Mouse (Mus musculus) spleen, adult 2 months (tissue): ENCODE data around the gene Fkbp15. TPM values are rescaled to one million over a fixed set of nuclear protein-coding genes. Genes with fewer than 3 reads are reported as not detected.

Experiments used
- DNase-seq, 2 experiments: peaks; one replicate each; pipeline versions ENCODE4 v3.0.0 to v3.0.0-alpha.2; 2012 to 2021; ENCODE audit warnings: low spot score in 2 of 2, low read depth in 1 of 2
- H3K27ac ChIP-seq: fragments of 200-500 bp; 2 replicates; pipeline ENCODE4 v1.5.1; 2012; ENCODE audit warnings: low read length, inconsistent platforms; ENCODE audit not compliant: insufficient read depth
- H3K27me3 ChIP-seq: fragments of 200-500 bp; 2 replicates; pipeline ENCODE4 v1.6.1; 2012; ENCODE audit warnings: mild to moderate bottlenecking, moderate library complexity, low read length, inconsistent platforms; ENCODE audit not compliant: control insufficient read depth, insufficient read depth
- H3K36me3 ChIP-seq: fragments of 200-500 bp; 2 replicates; pipeline ENCODE4 v1.6.1; 2012; ENCODE audit warnings: mild to moderate bottlenecking, low read length, inconsistent platforms; ENCODE audit not compliant: control insufficient read depth, insufficient read depth
- H3K4me1 ChIP-seq: fragments of 200-500 bp; 2 replicates; pipeline ENCODE4 v1.6.1; 2011; ENCODE audit warnings: inconsistent platforms; ENCODE audit not compliant: control insufficient read depth, insufficient read depth, insufficient read length
- H3K4me3 ChIP-seq: fragments of 200-500 bp; 2 replicates; pipeline ENCODE4 v1.5.1; 2011; ENCODE audit warnings: mild to moderate bottlenecking, inconsistent platforms; ENCODE audit not compliant: insufficient read depth, insufficient read length; ENCODE audit errors: extremely low read depth
- CTCF ChIP-seq: fragments of 200-500 bp; IDR thresholded peaks from 2 replicates; pipeline ENCODE4 v1.5.1; 2011; ENCODE audit warnings: mild to moderate bottlenecking, inconsistent platforms; ENCODE audit not compliant: insufficient read depth, insufficient read length, insufficient replicate concordance; ENCODE audit errors: extremely low read depth
- POLR2A ChIP-seq: fragments of 200-500 bp; IDR thresholded peaks from 2 replicates; pipeline ENCODE4 v1.6.1; 2011; ENCODE audit warnings: low read depth, low read length, inconsistent platforms
- WGBS: fragments of 180-500 bp; shearing (Covaris S2); methylation state at CpG from one replicate; pipeline ENCODE4 v1.1.7; 2018; 5-methylcytosine and 5-hydroxymethylcytosine counted together
- polyA plus RNA-seq: library from polyadenylated mRNA; depleted of rRNA; stranded (reverse); fragments of >200 nt; gene quantifications from 2 replicates; pipeline ENCODE4 v1.2.3, GENCODE M21; 2012

Fkbp15 gene
- polyA plus RNA-seq, 1 experiment, result 32.2 TPM

- Histone ChIP-seq H3K4me3 (no peak overlapping the region), H3K27ac (no peak overlapping the region), H3K36me3 (peaks cover 30% of the 10 kb centered on the region), H3K4me1 (no peaks in the 10 kb centered on the region), H3K27me3 (no peaks in the 10 kb centered on the region)
- no peak for DNase-seq
- WGBS, result 84% methylated on average over 4 of the region's 4 CpGs
- TF ChIP-seq CTCF, result no peak
- no peak for TF ChIP-seq POLR2A
Measured at GRCm38 (mm10) chr4:62397616-62398365, 37.4 kb upstream of the Fkbp15 start.

DNA sequence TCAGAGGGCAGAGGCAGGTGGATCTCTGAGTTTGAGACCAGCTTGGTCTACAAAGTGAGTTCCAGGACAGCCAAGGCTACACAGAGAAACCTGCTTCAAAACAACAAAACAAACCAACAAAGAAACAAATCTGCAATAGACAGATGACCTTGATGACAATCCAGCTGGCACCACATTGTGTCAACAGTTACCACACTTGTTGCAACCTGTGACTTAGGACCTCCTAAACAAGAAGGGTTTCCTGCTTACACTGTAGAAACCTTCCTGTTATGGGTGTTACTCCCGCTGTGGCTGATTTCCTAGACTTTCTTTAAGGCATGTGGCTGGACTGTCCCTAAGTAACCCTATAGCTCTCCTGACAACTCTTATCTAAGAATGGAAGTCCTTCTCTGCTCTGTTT lies 35.5 kb upstream of the Fkbp15 start:
- no peak overlapping the region for H3K27ac ChIP-seq
- H3K4me3 ChIP-seq, result no peak overlapping the region
- no peak for DNase-seq
- TF ChIP-seq CTCF (no peak), POLR2A (no peak)
- WGBS, result 86% methylated on average over 1 of the region's 1 CpGs
- H3K4me1 ChIP-seq, result no peaks in the 10 kb centered on the region
- no peaks in the 10 kb centered on the region for H3K27me3 ChIP-seq
- peaks cover 23% of the 10 kb centered on the region for H3K36me3 ChIP-seq

- Histone ChIP-seq H3K36me3 (peaks cover 11% of the 10 kb centered on the region), H3K27ac (no peak overlapping the region), H3K27me3 (no peaks in the 10 kb centered on the region), H3K4me3 (no peak overlapping the region), H3K4me1 (no peaks in the 10 kb centered on the region)
- 85% methylated on average over 6 of the region's 6 CpGs for WGBS
- TF ChIP-seq CTCF (no peak), POLR2A (no peak)
- no peak for DNase-seq
Measured at GRCm38 (mm10) chr4:62393459-62393858, 33.1 kb upstream of the Fkbp15 start.

- DNase-seq, result no peak
- no peaks in the 10 kb centered on the region for H3K4me1 ChIP-seq
- TF ChIP-seq CTCF (no peak), POLR2A (no peak)
- H3K27me3 ChIP-seq, result no peaks in the 10 kb centered on the region
- H3K4me3 ChIP-seq, result no peak overlapping the region
- H3K36me3 ChIP-seq, result peaks cover 12% of the 10 kb centered on the region
- H3K27ac ChIP-seq, result no peak overlapping the region
- WGBS, result 84% methylated on average over 7 of the region's 7 CpGs
Measured at GRCm38 (mm10) chr4:62391892-62392291, 31.5 kb upstream of the Fkbp15 start.

GRCm38 (mm10) chr4:62389592-62390512 lies 29.5 kb upstream of the Fkbp15 start:
- Histone ChIP-seq H3K27ac (no peak overlapping the region), H3K4me3 (no peak overlapping the region), H3K27me3 (no peaks in the 10 kb centered on the region), H3K4me1 (no peaks in the 10 kb centered on the region), H3K36me3 (peaks cover 9% of the 10 kb centered on the region)
- WGBS, result 88% methylated on average over 5 of the region's 5 CpGs
- DNase-seq, result no peak
- TF ChIP-seq POLR2A (no peak), CTCF (no peak)

DNA sequence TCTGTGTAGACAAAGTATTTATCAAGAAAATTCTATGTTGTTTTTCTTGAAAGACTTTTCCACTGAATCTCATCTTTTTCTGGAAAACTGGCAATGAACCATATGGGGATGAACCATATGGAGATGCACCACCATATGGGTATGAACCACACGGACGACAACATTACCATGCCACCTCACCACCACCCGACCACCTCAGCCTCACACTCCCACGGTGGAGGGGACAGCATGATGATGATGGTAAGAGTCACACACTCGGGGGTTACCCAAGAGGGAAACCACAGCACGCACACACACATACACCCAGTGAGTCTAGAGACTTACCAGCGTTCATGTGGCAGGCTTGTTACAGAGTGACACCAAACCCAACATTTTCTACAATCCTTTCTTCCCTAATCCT lies 25.1 kb upstream of the Fkbp15 start:
- 93% methylated on average over 7 of the region's 7 CpGs for WGBS
- TF ChIP-seq CTCF (no peak), POLR2A (no peak)
- Histone ChIP-seq H3K27me3 (no peaks in the 10 kb centered on the region), H3K4me1 (no peaks in the 10 kb centered on the region), H3K36me3 (peaks cover 4% of the 10 kb centered on the region; the same call in 1 of the 2 replicates), H3K27ac (no peak overlapping the region), H3K4me3 (no peak overlapping the region)
- no peak for DNase-seq
